Mouse (Mus musculus): Measurements from ENCODE around the gene Calm2. TPM values are rescaled to one million over a fixed set of nuclear protein-coding genes. Genes with fewer than 3 reads are reported as not detected.

Gene Calm2
- total and polyA plus RNA-seq, 3 experiments: 203 to 604 (median 546) TPM

- TF ChIP-seq SIN3A (IDR thresholded peaks at IDR 0.05; ENCODE audit: low read length) (peak; percentile 63), MAFK (IDR thresholded peaks at IDR 0.05; ENCODE audit: insufficient replicate concordance, low read length) (no peak), ELF1 (IDR thresholded peaks at IDR 0.05; ENCODE audit: low read depth, low read length) (peak; percentile 31; the same call in 1 of the 2 replicates), ZNF384 (IDR thresholded peaks at IDR 0.05; ENCODE audit: low read depth, low read length) (peak; percentile 73), CTCF (conservative IDR thresholded peaks at IDR 0.05 in 1 of 2, IDR thresholded peaks at IDR 0.05 in 1 of 2; ENCODE audit: low read depth in 2 of 2, low read length in 2 of 2) (no peak), BHLHE40 (IDR thresholded peaks at IDR 0.05; ENCODE audit: low read depth, low read length) (no peak), KAT2A (IDR thresholded peaks at IDR 0.05; ENCODE audit: insufficient replicate concordance, low read length) (no peak), MAZ (IDR thresholded peaks at IDR 0.05; ENCODE audit: low read depth, low read length) (peak; percentile 72; the same call in 1 of the 2 replicates), TCF12 (IDR thresholded peaks at IDR 0.05; ENCODE audit: low read depth, low read length) (peak; percentile 69), MAX (IDR thresholded peaks at IDR 0.05; ENCODE audit: low read length) (peak; percentile 28; the same call in 1 of the 2 replicates), MXI1 (IDR thresholded peaks at IDR 0.05; ENCODE audit: low read depth, low read length) (peak; percentile 49), JUN (IDR thresholded peaks at IDR 0.05; ENCODE audit: insufficient read depth, low read depth, low read length) (no peak), MEF2A (IDR thresholded peaks at IDR 0.05; ENCODE audit: borderline replicate concordance, low read depth, low read length) (0 out of 2 replicates have a peak, but pooled peaks have one; percentile 17), ZKSCAN1 (IDR thresholded peaks at IDR 0.05; ENCODE audit: borderline replicate concordance, low read depth, low read length) (no peak), NELFE (IDR thresholded peaks at IDR 0.05; ENCODE audit: low read depth, low read length) (no peak), ETS1 (conservative IDR thresholded peaks at IDR 0.05; ENCODE audit: low read depth, low read length) (no peak), GABPA (IDR thresholded peaks at IDR 0.05; ENCODE audit: insufficient replicate concordance, low read depth, low read length) (no peak), JUND (conservative IDR thresholded peaks at IDR 0.05; ENCODE audit: low read depth, low read length) (no peak), NRF1 (IDR thresholded peaks at IDR 0.05; ENCODE audit: low read depth, low read length) (no peak; the same call in 1 of the 2 replicates), POLR2AphosphoS2 (IDR thresholded peaks at IDR 0.05; ENCODE audit: low read depth, low read length) (no peak), USF2 (conservative IDR thresholded peaks at IDR 0.05; ENCODE audit: low read depth, low read length) (no peak), E2F4 (IDR thresholded peaks at IDR 0.05; ENCODE audit: insufficient replicate concordance, low read depth, low read length) (no peak), CHD1 (IDR thresholded peaks at IDR 0.05; ENCODE audit: low read depth, low read length) (no peak), SMC3 (IDR thresholded peaks at IDR 0.05; ENCODE audit: low read depth, low read length) (no peak), PAX5 (IDR thresholded peaks at IDR 0.05; ENCODE audit: low read length) (no peak), ZMIZ1 (IDR thresholded peaks at IDR 0.05; ENCODE audit: low read depth, low read length) (no peak; the same call in 1 of the 2 replicates), IRF4 (IDR thresholded peaks at IDR 0.05; ENCODE audit: low read depth, low read length) (no peak), RAD21 (IDR thresholded peaks at IDR 0.05; ENCODE audit: low read depth, low read length) (no peak; the same call in 1 of the 2 replicates), TBP (conservative IDR thresholded peaks at IDR 0.05; ENCODE audit: low read depth, low read length) (no peak), UBTF (IDR thresholded peaks at IDR 0.05; ENCODE audit: low read depth, low read length) (peak; percentile 75; the same call in 1 of the 2 replicates), RCOR1 (conservative IDR thresholded peaks at IDR 0.05; ENCODE audit: low read depth, low read length) (no peak; the same call in 1 of the 2 replicates), POLR2A (IDR thresholded peaks at IDR 0.05; ENCODE audit: low read depth, low read length) (no peak), CHD2 (IDR thresholded peaks at IDR 0.05; ENCODE audit: low read length) (peak; percentile 93), MYC (IDR thresholded peaks at IDR 0.05; ENCODE audit: low read depth, low read length) (no peak), USF1 (IDR thresholded peaks at IDR 0.05; ENCODE audit: low read depth, low read length) (no peak), EP300 (IDR thresholded peaks at IDR 0.05; ENCODE audit: low read length) (no peak; the same call in 1 of the 2 replicates), ZC3H11A (IDR thresholded peaks at IDR 0.05; ENCODE audit: low read depth, low read length) (no peak), HCFC1 (IDR thresholded peaks at IDR 0.05; ENCODE audit: low read depth, low read length) (no peak)
- peaks cover 50% of the 10 kb centered on the region for H3K79me2 ChIP-seq (replicated peaks; ENCODE audit: control insufficient read depth, extremely low read depth, insufficient read depth, poor library complexity, severe bottlenecking)
- in situ Hi-C loops (cut with MboI; ENCODE audit: low pct_ligation_motif_present, low pct_unique_long_range_greater_than_20kb, low sequenced_read_pairs) (no loop called here), dilution Hi-C loops (cut with MboI; ENCODE audit: extremely low pct_ligation_motif_present, extremely low pct_unique_long_range_greater_than_20kb, low sequenced_read_pairs) (no loop called here)
- H3K27me3 ChIP-seq (replicated peaks): no peaks in the 10 kb centered on the region
- peaks cover 2% of the 10 kb centered on the region for H3K9me3 ChIP-seq (replicated peaks; ENCODE audit: low read length)
- H3K36me3 ChIP-seq (replicated peaks in 1 of 2; ENCODE audit: control insufficient read depth in 1 of 2, insufficient read depth in 1 of 2, low read length in 1 of 2): peaks cover 7 to 22% of the 10 kb centered on the region in 2 experiments
- peak overlapping the region; percentile 99 for H3K9ac ChIP-seq (ENCODE audit: insufficient read depth, low read depth)
- peak; percentile 57 for DNase-seq (ENCODE audit: extremely low read depth)
- peak overlapping the region; percentile 71 to 85 (median 85) for H3K4me3 ChIP-seq (replicated peaks in 1 of 3; ENCODE audit: low read depth in 2 of 3, low read length in 2 of 3, poor library complexity in 1 of 3)
- H3K4me2 ChIP-seq (ENCODE audit: insufficient read depth, low read depth, poor library complexity, severe bottlenecking): peak overlapping the region; percentile 95
- peak overlapping the region; percentile 87 for H3K27ac ChIP-seq (ENCODE audit: insufficient read depth, low read depth)
- peaks cover 3 to 40% of the 10 kb centered on the region in 2 experiments; a peak in 3 of 4 replicates for H3K4me1 ChIP-seq (ENCODE audit: control insufficient read depth in 1 of 2, insufficient read depth in 2 of 2)
Measured at GRCm38 (mm10) chr17:87445917-87446766, 593 bp downstream of the Calm2 start.
